Mouse (Mus musculus): ENCODE data around the gene Ttc4. TPM values are rescaled to one million over a fixed set of nuclear protein-coding genes. Genes with fewer than 3 reads are reported as not detected.
A peak's percentile ranks its signal among the peaks of the same experiment; 100 is the strongest.

Gene Ttc4
- total and polyA plus RNA-seq, 3 experiments = 54.8 TPM; not detected in 1

- peak within 1 kb of the TSS; percentile 77 to 81 for H3K4me3 ChIP-seq (ENCODE audit: control insufficient read depth in 1 of 2, insufficient read depth in 1 of 2, low read depth in 2 of 2, low read length in 2 of 2)
- no peaks in the 10 kb centered on the region for H3K27me3 ChIP-seq (ENCODE audit: control insufficient read depth in 1 of 2, insufficient read depth in 2 of 2, low read length in 2 of 2)
- peaks cover 0 to 16% of the 10 kb centered on the region in 2 experiments; a peak in 1 of 4 replicates for H3K36me3 ChIP-seq (ENCODE audit: control insufficient read depth in 1 of 2, insufficient read depth in 2 of 2, low read length in 2 of 2)
- H3K79me2 ChIP-seq (ENCODE audit: control insufficient read depth, insufficient read depth, low read length, poor library complexity) = peaks cover 2% of the 10 kb centered on the region
- no peaks in the 10 kb centered on the region for H3K9me3 ChIP-seq (replicated peaks; ENCODE audit: insufficient read depth, low read length)
- peaks cover 11 to 17% of the 10 kb centered on the region in 2 experiments; a peak in 3 of 4 replicates for H3K4me1 ChIP-seq (ENCODE audit: control insufficient read depth in 1 of 2, insufficient read depth in 2 of 2, low read length in 2 of 2)
- H3K9ac ChIP-seq (ENCODE audit: control insufficient read depth, low read depth, low read length, poor library complexity, severe bottlenecking) = peak within 1 kb of the TSS; percentile 75
- DNase-seq (ENCODE audit: low read depth, low spot score) = peak; percentile 98
- H3K27ac ChIP-seq (ENCODE audit: control insufficient read depth, low read depth, low read length) = peak within 1 kb of the TSS; percentile 44
- no peak for TF ChIP-seq JUND (IDR thresholded peaks at IDR 0.05; ENCODE audit: low read depth, low read length)
- TF ChIP-seq CHD1 (IDR thresholded peaks at IDR 0.05; ENCODE audit: low read depth, low read length) = no peak
- TF ChIP-seq ETS1 (IDR thresholded peaks at IDR 0.05; ENCODE audit: low read depth, low read length) = peak; percentile 9; the same call in 1 of the 2 replicates
- TF ChIP-seq POLR2A (IDR thresholded peaks at IDR 0.05; ENCODE audit: control insufficient read depth in 1 of 2, insufficient read depth in 1 of 2, low read depth in 1 of 2, low read length in 2 of 2, poor library complexity in 1 of 2) = peak; percentile 83 to 96
- TF ChIP-seq ZMIZ1 (IDR thresholded peaks at IDR 0.05; ENCODE audit: low read depth, low read length) = peak; percentile 61; the same call in 1 of the 2 replicates
- TF ChIP-seq HCFC1 (IDR thresholded peaks at IDR 0.05; ENCODE audit: low read depth, low read length) = peak; percentile 93
- peak; percentile 82 for TF ChIP-seq SIN3A (IDR thresholded peaks at IDR 0.05; ENCODE audit: low read length)
- TF ChIP-seq CTCF (IDR thresholded peaks at IDR 0.05 in 2 of 3, conservative IDR thresholded peaks at IDR 0.05 in 1 of 3; ENCODE audit: control insufficient read depth in 1 of 3, insufficient read depth in 1 of 3, low read depth in 2 of 3, low read length in 3 of 3, poor library complexity in 1 of 3, severe bottlenecking in 1 of 3) = no peak
- no peak for TF ChIP-seq GABPA (IDR thresholded peaks at IDR 0.05; ENCODE audit: low read depth, low read length)
- TF ChIP-seq UBTF (IDR thresholded peaks at IDR 0.05; ENCODE audit: borderline replicate concordance, insufficient read depth, low read depth, low read length) = no peak
- no peak for TF ChIP-seq EP300 (IDR thresholded peaks at IDR 0.05; ENCODE audit: low read depth in 1 of 2, low read length in 2 of 2)
- no peak for TF ChIP-seq ZNF384 (IDR thresholded peaks at IDR 0.05; ENCODE audit: low read depth, low read length)
- TF ChIP-seq USF1 (IDR thresholded peaks at IDR 0.05; ENCODE audit: low read depth, low read length) = 0 out of 2 replicates have a peak, but pooled peaks have one; percentile 13
- peak; percentile 96 for TF ChIP-seq E2F4 (IDR thresholded peaks at IDR 0.05; ENCODE audit: borderline replicate concordance, low read depth, low read length)
- no peak for TF ChIP-seq RCOR1 (IDR thresholded peaks at IDR 0.05; ENCODE audit: low read depth, low read length)
- peak; percentile 92 for TF ChIP-seq ELF1 (IDR thresholded peaks at IDR 0.05; ENCODE audit: low read depth, low read length)
- peak; percentile 59 for TF ChIP-seq KAT2A (conservative IDR thresholded peaks at IDR 0.05; ENCODE audit: low read depth, low read length)
- peak; percentile 51; the same call in 1 of the 2 replicates for TF ChIP-seq TCF12 (IDR thresholded peaks at IDR 0.05; ENCODE audit: low read depth, low read length)
- TF ChIP-seq CHD2 (IDR thresholded peaks at IDR 0.05; ENCODE audit: low read length) = no peak
- TF ChIP-seq ZKSCAN1 (IDR thresholded peaks at IDR 0.05; ENCODE audit: low read depth, low read length) = no peak
- peak; percentile 86 for TF ChIP-seq NRF1 (IDR thresholded peaks at IDR 0.05; ENCODE audit: insufficient read depth, low read depth, low read length, poor library complexity, severe bottlenecking)
- no peak for TF ChIP-seq GATA1 (IDR thresholded peaks at IDR 0.05; ENCODE audit: low read depth, low read length)
- no peak for TF ChIP-seq USF2 (IDR thresholded peaks at IDR 0.05; ENCODE audit: borderline replicate concordance in 1 of 2, insufficient read depth in 1 of 2, low read depth in 1 of 2, low read length in 2 of 2)
- peak; percentile 77; the same call in 1 of the 2 replicates for TF ChIP-seq MYC (IDR thresholded peaks at IDR 0.05; ENCODE audit: low read depth, low read length)
- no peak for TF ChIP-seq RAD21 (IDR thresholded peaks at IDR 0.05; ENCODE audit: low read depth, low read length)
- TF ChIP-seq MAFK (IDR thresholded peaks at IDR 0.05; ENCODE audit: borderline replicate concordance, low read depth, low read length) = no peak
- TF ChIP-seq BHLHE40 (IDR thresholded peaks at IDR 0.05; ENCODE audit: borderline replicate concordance, low read depth, low read length) = no peak
- no peak for TF ChIP-seq MAZ (IDR thresholded peaks at IDR 0.05; ENCODE audit: low read depth, low read length)
- TF ChIP-seq POLR2AphosphoS5 (IDR thresholded peaks at IDR 0.05; ENCODE audit: borderline replicate concordance, low read depth, low read length) = no peak
- no peak for TF ChIP-seq MXI1 (IDR thresholded peaks at IDR 0.05; ENCODE audit: low read depth, low read length)
- no peak for TF ChIP-seq MYB (IDR thresholded peaks at IDR 0.05; ENCODE audit: low read depth, low read length)
- TF ChIP-seq NELFE (IDR thresholded peaks at IDR 0.05; ENCODE audit: low read depth, low read length) = peak; percentile 91
- no peak; the same call in 1 of the 2 replicates for TF ChIP-seq MAX (IDR thresholded peaks at IDR 0.05; ENCODE audit: low read length)
- peak; percentile 88 for TF ChIP-seq TBP (IDR thresholded peaks at IDR 0.05; ENCODE audit: low read depth, low read length)
- no peak for TF ChIP-seq MEF2A (IDR thresholded peaks at IDR 0.05; ENCODE audit: extremely low read depth, insufficient replicate concordance, low read depth, low read length, poor library complexity, severe bottlenecking)
- TF ChIP-seq SMC3 (IDR thresholded peaks at IDR 0.05; ENCODE audit: low read depth, low read length) = no peak
Measured at GRCm38 (mm10) chr4:106650833-106651527, 27.8 kb downstream of the Ttc4 start, which contains the start of gene Pars2. Pars2 (plus strand) TSS chr4:106651069.
